Mouse (Mus musculus) adipocyte (in vitro differentiated cells): Measurements from ENCODE around the gene Zfp366.

ENCODE experiments used
- DNase-seq: peaks from one replicate; pipeline ENCODE4 v3.0.0-alpha.2; 2016; ENCODE audit warnings: low spot score

Gene Zfp366

GRCm38 (mm10) chr13:99254215-99254614 lies 69.6 kb downstream of the Zfp366 start:
- DNase-seq = no peak

- no peak for DNase-seq
Measured at GRCm38 (mm10) chr13:99254781-99255180, 70.2 kb downstream of the Zfp366 start.

- DNase-seq = no peak
Measured at GRCm38 (mm10) chr13:99256916-99257315, 72.3 kb downstream of the Zfp366 start.

- DNase-seq = no peak
Measured at GRCm38 (mm10) chr13:99258677-99259076, 74.1 kb downstream of the Zfp366 start.

GRCm38 (mm10) chr13:99259502-99260174 lies 75.0 kb downstream of the Zfp366 start:
- no peak for DNase-seq

GRCm38 (mm10) chr13:99262406-99262805 lies 77.8 kb downstream of the Zfp366 start:
- no peak for DNase-seq

- no peak for DNase-seq
Measured at GRCm38 (mm10) chr13:99263159-99263783, 78.6 kb downstream of the Zfp366 start.

GRCm38 (mm10) chr13:99264483-99264882 lies 79.9 kb downstream of the Zfp366 start:
- no peak for DNase-seq

- no peak for DNase-seq
Measured at GRCm38 (mm10) chr13:99272046-99272445, 87.4 kb downstream of the Zfp366 start.

GRCm38 (mm10) chr13:99277521-99277920 lies 92.9 kb downstream of the Zfp366 start:
- no peak for DNase-seq

GRCm38 (mm10) chr13:99278511-99278910 lies 93.9 kb downstream of the Zfp366 start:
- no peak for DNase-seq

GRCm38 (mm10) chr13:99279351-99279750 lies 94.7 kb downstream of the Zfp366 start:
- no peak for DNase-seq

GRCm38 (mm10) chr13:99282961-99283360 lies 98.3 kb downstream of the Zfp366 start:
- DNase-seq = no peak

GRCm38 (mm10) chr13:99283916-99284315 lies 99.3 kb downstream of the Zfp366 start:
- DNase-seq = no peak

- no peak for DNase-seq
Measured at GRCm38 (mm10) chr13:99284400-99285160, 100.0 kb downstream of the Zfp366 start.

- no peak for DNase-seq
Measured at GRCm38 (mm10) chr13:99285241-99285640, 100.6 kb downstream of the Zfp366 start.

GRCm38 (mm10) chr13:99287207-99287606 lies 102.6 kb downstream of the Zfp366 start:
- no peak for DNase-seq

GRCm38 (mm10) chr13:99287786-99288185 lies 103.2 kb downstream of the Zfp366 start:
- DNase-seq = no peak

- no peak for DNase-seq
Measured at GRCm38 (mm10) chr13:99290766-99291165, 106.1 kb downstream of the Zfp366 start.

- no peak for DNase-seq
Measured at GRCm38 (mm10) chr13:99294176-99294575, 109.6 kb downstream of the Zfp366 start.

- DNase-seq = no peak
Measured at GRCm38 (mm10) chr13:99299921-99300320, 115.3 kb downstream of the Zfp366 start.
